Mouse (Mus musculus): Measurements from ENCODE around the gene Aagab. TPM values are rescaled to one million over a fixed set of nuclear protein-coding genes. Genes with fewer than 3 reads are reported as not detected.

Gene Aagab
- polyA plus RNA-seq, 1 experiment from 2014 or later = 15.6 TPM

- H3K36me3 ChIP-seq (replicated peaks) = peaks cover 4% of the 10 kb centered on the region
Observed at GRCm38 (mm10) chr9:63660061-63660460, 57.6 kb downstream of the Aagab start.

GRCm38 (mm10) chr9:63660691-63661090 lies 58.2 kb downstream of the Aagab start:
- ATAC-seq (ENCODE audit: insufficient read depth) = no peak

More at GRCm38 (mm10) chr9:63660061-63660460, 57.6 kb downstream of the Aagab start:
- H3K9ac ChIP-seq = no peak overlapping the region
- H3K27me3 ChIP-seq = no peaks in the 10 kb centered on the region
- no peaks in the 10 kb centered on the region for H3K4me1 ChIP-seq (replicated peaks)
- H3K27ac ChIP-seq (replicated peaks) = no peak overlapping the region
- 63% methylated on average over 4 of the region's 4 CpGs for whole genome bisulfite sequencing (ENCODE audit: insufficient replicate concordance)
- no peaks in the 10 kb centered on the region for H3K9me3 ChIP-seq (replicated peaks)
- ATAC-seq (ENCODE audit: insufficient read depth) = no peak
- H3K4me3 ChIP-seq (replicated peaks) = no peak overlapping the region
- H3K4me2 ChIP-seq = no peak overlapping the region

GRCm38 (mm10) chr9:63662759-63663158 lies 60.3 kb downstream of the Aagab start:
- WGBS (ENCODE audit: insufficient replicate concordance) = 46% methylated on average over 7 of the region's 7 CpGs
- Histone ChIP-seq H3K27me3 (no peaks in the 10 kb centered on the region), H3K36me3 (replicated peaks) (peaks cover 8% of the 10 kb centered on the region; the same call in 1 of the 2 replicates)

More at GRCm38 (mm10) chr9:63660691-63661090, 58.2 kb downstream of the Aagab start:
- Histone ChIP-seq H3K4me2 (no peak overlapping the region), H3K36me3 (replicated peaks) (peaks cover under 1% of the 10 kb centered on the region; the same call in 1 of the 2 replicates), H3K4me3 (replicated peaks) (no peak overlapping the region), H3K27me3 (no peaks in the 10 kb centered on the region), H3K9ac (no peak overlapping the region), H3K27ac (replicated peaks) (no peak overlapping the region), H3K4me1 (replicated peaks) (no peaks in the 10 kb centered on the region), H3K9me3 (replicated peaks) (no peaks in the 10 kb centered on the region)
- WGBS (ENCODE audit: insufficient replicate concordance) = 57% methylated on average over 3 of the region's 3 CpGs

GRCm38 (mm10) chr9:63663222-63663621 lies 60.8 kb downstream of the Aagab start:
- Histone ChIP-seq H3K4me2 (no peak overlapping the region), H3K27ac (replicated peaks) (no peak overlapping the region), H3K27me3 (no peaks in the 10 kb centered on the region), H3K36me3 (replicated peaks) (peaks cover 8% of the 10 kb centered on the region; the same call in 1 of the 2 replicates), H3K9ac (no peak overlapping the region), H3K4me1 (replicated peaks) (no peaks in the 10 kb centered on the region), H3K4me3 (replicated peaks) (no peak overlapping the region), H3K9me3 (replicated peaks) (no peaks in the 10 kb centered on the region)
- WGBS (ENCODE audit: insufficient replicate concordance) = 76% methylated on average over 10 of the region's 10 CpGs
- ATAC-seq (ENCODE audit: insufficient read depth) = no peak

More at GRCm38 (mm10) chr9:63662759-63663158, 60.3 kb downstream of the Aagab start:
- H3K27ac ChIP-seq (replicated peaks) = no peak overlapping the region
- no peaks in the 10 kb centered on the region for H3K9me3 ChIP-seq (replicated peaks)
- no peaks in the 10 kb centered on the region for H3K4me1 ChIP-seq (replicated peaks)
- no peak overlapping the region for H3K4me3 ChIP-seq (replicated peaks)
- H3K4me2 ChIP-seq = no peak overlapping the region
- no peak for ATAC-seq (ENCODE audit: insufficient read depth)
- no peak overlapping the region for H3K9ac ChIP-seq

- Histone ChIP-seq H3K4me2 (no peak overlapping the region), H3K9me3 (replicated peaks) (no peaks in the 10 kb centered on the region), H3K36me3 (replicated peaks) (peaks cover 8% of the 10 kb centered on the region; the same call in 1 of the 2 replicates), H3K4me3 (replicated peaks) (no peak overlapping the region), H3K27ac (replicated peaks) (no peak overlapping the region), H3K9ac (no peak overlapping the region), H3K4me1 (replicated peaks) (no peaks in the 10 kb centered on the region), H3K27me3 (no peaks in the 10 kb centered on the region)
- no peak for ATAC-seq (ENCODE audit: insufficient read depth)
- 39% methylated on average over 2 of the region's 2 CpGs for WGBS (ENCODE audit: insufficient replicate concordance)
Observed at GRCm38 (mm10) chr9:63664300-63664745, 61.9 kb downstream of the Aagab start.

GRCm38 (mm10) chr9:63664792-63665646 lies 62.6 kb downstream of the Aagab start:
- no peak overlapping the region for H3K9ac ChIP-seq
- H3K36me3 ChIP-seq (replicated peaks) = peaks cover 8% of the 10 kb centered on the region; the same call in 1 of the 2 replicates
- no peak overlapping the region for H3K4me2 ChIP-seq
- no peaks in the 10 kb centered on the region for H3K4me1 ChIP-seq (replicated peaks)
- no peak overlapping the region for H3K27ac ChIP-seq (replicated peaks)
- 63% methylated on average over 13 of the region's 13 CpGs for WGBS (ENCODE audit: insufficient replicate concordance)
- no peak overlapping the region for H3K4me3 ChIP-seq (replicated peaks)
- H3K9me3 ChIP-seq (replicated peaks) = no peaks in the 10 kb centered on the region
- no peak for ATAC-seq (ENCODE audit: insufficient read depth)
- H3K27me3 ChIP-seq = no peaks in the 10 kb centered on the region

GRCm38 (mm10) chr9:63666612-63667372 lies 64.3 kb downstream of the Aagab start:
- no peak overlapping the region for H3K4me2 ChIP-seq
- no peak overlapping the region for H3K9ac ChIP-seq
- WGBS (ENCODE audit: insufficient replicate concordance) = 80% methylated on average over 18 of the region's 18 CpGs
- ATAC-seq (ENCODE audit: insufficient read depth) = no peak
- no peaks in the 10 kb centered on the region for H3K9me3 ChIP-seq (replicated peaks)
- H3K4me1 ChIP-seq (replicated peaks) = no peaks in the 10 kb centered on the region
- H3K27me3 ChIP-seq = no peaks in the 10 kb centered on the region
- H3K36me3 ChIP-seq (replicated peaks) = peaks cover 17% of the 10 kb centered on the region
- H3K27ac ChIP-seq (replicated peaks) = no peak overlapping the region
- no peak overlapping the region for H3K4me3 ChIP-seq (replicated peaks)

GRCm38 (mm10) chr9:63667373-63667724 lies 64.9 kb downstream of the Aagab start:
- Histone ChIP-seq H3K4me3 (replicated peaks) (no peak overlapping the region), H3K36me3 (replicated peaks) (peaks cover 17% of the 10 kb centered on the region), H3K27me3 (no peaks in the 10 kb centered on the region), H3K4me1 (replicated peaks) (0 out of 2 replicates have a peak, but pooled peaks cover 3% of the 10 kb centered on the region), H3K27ac (replicated peaks) (no peak overlapping the region), H3K9ac (no peak overlapping the region), H3K4me2 (no peak overlapping the region), H3K9me3 (replicated peaks) (no peaks in the 10 kb centered on the region)
- WGBS (ENCODE audit: insufficient replicate concordance) = 82% methylated on average over 8 of the region's 8 CpGs
- no peak for ATAC-seq (ENCODE audit: insufficient read depth)

GRCm38 (mm10) chr9:63668621-63669020 lies 66.2 kb downstream of the Aagab start:
- Histone ChIP-seq H3K9ac (no peak overlapping the region), H3K36me3 (replicated peaks) (peaks cover 17% of the 10 kb centered on the region), H3K27me3 (no peaks in the 10 kb centered on the region), H3K9me3 (replicated peaks) (no peaks in the 10 kb centered on the region), H3K4me1 (replicated peaks) (peaks cover 13% of the 10 kb centered on the region; the same call in 1 of the 2 replicates), H3K27ac (replicated peaks) (no peak overlapping the region), H3K4me2 (no peak overlapping the region), H3K4me3 (replicated peaks) (no peak overlapping the region)
- no peak for ATAC-seq (ENCODE audit: insufficient read depth)
- 71% methylated on average over 1 of the region's 1 CpGs for WGBS (ENCODE audit: insufficient replicate concordance)

GRCm38 (mm10) chr9:63669816-63670215 lies 67.4 kb downstream of the Aagab start:
- Histone ChIP-seq H3K27me3 (no peaks in the 10 kb centered on the region), H3K4me2 (no peak overlapping the region), H3K36me3 (replicated peaks) (peaks cover 17% of the 10 kb centered on the region), H3K9ac (no peak overlapping the region), H3K9me3 (replicated peaks) (no peaks in the 10 kb centered on the region), H3K4me3 (replicated peaks) (no peak overlapping the region), H3K4me1 (replicated peaks) (peaks cover 14% of the 10 kb centered on the region), H3K27ac (replicated peaks) (no peak overlapping the region)
- no peak for ATAC-seq (ENCODE audit: insufficient read depth)
- 83% methylated on average over 7 of the region's 7 CpGs for WGBS (ENCODE audit: insufficient replicate concordance)
